In genomic region chr4:136246568-136246969, GRCm38 (mm10) we compare ENCODE assay signal across 9 mouse cellular contexts. TPM values are rescaled to one million over a fixed set of nuclear protein-coding genes. Genes with fewer than 3 reads are reported as not detected.
DNase-seq lines count a peak whose midpoint lies in the region; ATAC-seq and TF ChIP-seq lines count a peak whose summit lies in the region.
"Had no signal": no experiment of that assay in that cellular context is flagged by ENCODE, and none has a peak within 500 bp of the region (broad histone marks: within the 10 kb centered on the region; RNA-seq: fewer than 3 reads in every experiment).

No protein-coding gene starts in this region.

- ATAC-seq in embryonic facial prominence, embryonic 12.5 days (ENCODE audit: insufficient number of reproducible peaks, insufficient read depth, low FRiP score, low TSS enrichment) = no peak
- ATAC-seq in limb, embryonic 11.5 days (ENCODE audit: insufficient number of reproducible peaks, low FRiP score, low TSS enrichment, low read depth) = no peak
- ATAC-seq in neural tube, embryonic 11.5 days (ENCODE audit: insufficient read depth, low FRiP score, low TSS enrichment) = no peak

- 23% methylated on average over 12 of the region's 12 CpGs for WGBS in kidney, adult 2 months
- WGBS in embryonic facial prominence, embryonic 12.5 days = 4% methylated on average over 12 of the region's 12 CpGs
- WGBS in limb, embryonic 11.5 days = 2% methylated on average over 12 of the region's 12 CpGs
- 1% methylated on average over 12 of the region's 12 CpGs for WGBS in neural tube, embryonic 11.5 days

- H3K9me3 ChIP-seq in embryonic facial prominence, embryonic 12.5 days = no peaks in the 10 kb centered on the region
- no peaks in the 10 kb centered on the region for H3K9me3 ChIP-seq in limb, embryonic 11.5 days (ENCODE audit: control insufficient read depth, low read length)
- no peaks in the 10 kb centered on the region for H3K9me3 ChIP-seq in neural tube, embryonic 11.5 days (ENCODE audit: control insufficient read depth, low read length)

- no peaks in the 10 kb centered on the region for H3K27me3 ChIP-seq in kidney, adult 2 months (replicated peaks; ENCODE audit: control insufficient read depth, insufficient read depth, low read length)
- peaks cover 79% of the 10 kb centered on the region for H3K27me3 ChIP-seq in embryonic facial prominence, embryonic 12.5 days
- H3K27me3 ChIP-seq in limb, embryonic 11.5 days (ENCODE audit: control insufficient read depth, insufficient read depth, low read length) = peaks cover 55% of the 10 kb centered on the region
- peaks cover 43% of the 10 kb centered on the region for H3K27me3 ChIP-seq in neural tube, embryonic 11.5 days (ENCODE audit: control insufficient read depth, insufficient read depth, low read length)

- peak overlapping the region; percentile 10; the same call in 1 of the 2 replicates for H3K9ac ChIP-seq in embryonic facial prominence, embryonic 12.5 days
- no peak overlapping the region for H3K9ac ChIP-seq in limb, embryonic 11.5 days (ENCODE audit: low read length)
- no peak overlapping the region for H3K9ac ChIP-seq in neural tube, embryonic 11.5 days (ENCODE audit: low read length)

- H3K36me3 ChIP-seq in kidney, adult 2 months (ENCODE audit: control insufficient read depth, insufficient read depth, low read length) = no peaks in the 10 kb centered on the region
- H3K36me3 ChIP-seq in embryonic facial prominence, embryonic 12.5 days = peaks cover 16% of the 10 kb centered on the region
- no peaks in the 10 kb centered on the region for H3K36me3 ChIP-seq in limb, embryonic 11.5 days (ENCODE audit: control insufficient read depth, insufficient read depth, low read length)
- 0 out of 2 replicates have a peak, but pooled peaks cover 2% of the 10 kb centered on the region for H3K36me3 ChIP-seq in neural tube, embryonic 11.5 days (ENCODE audit: control insufficient read depth, insufficient read depth, low read length)

- no peak for TF ChIP-seq CTCF in kidney, adult 2 months (conservative IDR thresholded peaks at IDR 0.05; ENCODE audit: insufficient read depth, insufficient read length, low read depth, low read length)

- H3K4me3 ChIP-seq in kidney, adult 2 months (ENCODE audit: insufficient read depth, low read depth, low read length) = no peak overlapping the region
- no peak overlapping the region for H3K4me3 ChIP-seq in embryonic facial prominence, embryonic 12.5 days
- H3K4me3 ChIP-seq in limb, embryonic 11.5 days (ENCODE audit: low read depth, low read length) = no peak overlapping the region
- H3K4me3 ChIP-seq in neural tube, embryonic 11.5 days (ENCODE audit: low read depth, low read length) = no peak overlapping the region

- peak overlapping the region; percentile 6; the same call in 1 of the 2 replicates for H3K4me2 ChIP-seq in embryonic facial prominence, embryonic 12.5 days (replicated peaks)
- peak overlapping the region; percentile 94; the same call in 1 of the 2 replicates for H3K4me2 ChIP-seq in limb, embryonic 11.5 days (ENCODE audit: low read depth, severe bottlenecking)
- H3K4me2 ChIP-seq in neural tube, embryonic 11.5 days (ENCODE audit: low read depth) = peak overlapping the region; percentile 90

- peaks cover 15% of the 10 kb centered on the region; the same call in 1 of the 2 replicates for H3K4me1 ChIP-seq in kidney, adult 2 months (ENCODE audit: control insufficient read depth, insufficient read depth, low read length)
- H3K4me1 ChIP-seq in embryonic facial prominence, embryonic 12.5 days = peaks cover 33% of the 10 kb centered on the region
- peaks cover 36% of the 10 kb centered on the region for H3K4me1 ChIP-seq in limb, embryonic 11.5 days (ENCODE audit: control insufficient read depth, insufficient read depth, low read length)
- peaks cover 31% of the 10 kb centered on the region for H3K4me1 ChIP-seq in neural tube, embryonic 11.5 days (ENCODE audit: control insufficient read depth, insufficient read depth, low read length)

- DNase-seq in kidney, adult 2 months = peak; percentile 46
- no peak for DNase-seq in kidney, postnatal 10 days
- DNase-seq in limb, embryonic 11.5 days (ENCODE audit: low spot score) = peak; percentile 37
- peak; percentile 53 for DNase-seq in neural tube, embryonic 11.5 days (ENCODE audit: low spot score)
- DNase-seq in frontal cortex, postnatal 36 days (ENCODE audit: low spot score in 2 of 2) = no peak
- DNase-seq in adrenal gland, postnatal 36 days = no peak
- DNase-seq in adrenal gland, adult 2 months = no peak
- DNase-seq: gastrocnemius, postnatal 10 days had no signal

- TF ChIP-seq POLR2A in kidney, adult 2 months (IDR thresholded peaks at IDR 0.05; ENCODE audit: low read depth, low read length) = no peak

- H3K27ac ChIP-seq in kidney, adult 2 months (ENCODE audit: insufficient read depth, low read depth, low read length) = no peak overlapping the region
- no peak overlapping the region for H3K27ac ChIP-seq in embryonic facial prominence, embryonic 12.5 days
- H3K27ac ChIP-seq in limb, embryonic 11.5 days (replicated peaks; ENCODE audit: low read depth, low read length) = no peak overlapping the region
- H3K27ac ChIP-seq in neural tube, embryonic 11.5 days (ENCODE audit: low read depth, low read length) = no peak overlapping the region

RNA-seq across cellular contexts. Expression of gene Tcea3, which starts 1.0 kb away (rescaled TPM):
- 29.9 and 50.8 TPM in 2 replicates for polyA plus RNA-seq in kidney, adult 2 months (2012; rRNA removed)
- polyA plus RNA-seq in embryonic facial prominence, embryonic 12.5 days (2016; fragmentation: Nextera tagmentation; extraction: Ambion mirVana) = 2.9 and 4.1 TPM in 2 replicates
- 3.1 and 3.8 TPM in 2 replicates for polyA plus RNA-seq in limb, embryonic 11.5 days (2014; fragmentation: Nextera tagmentation; extraction: Ambion mirVana)
- polyA plus RNA-seq in neural tube, embryonic 11.5 days (2014; fragmentation: Nextera tagmentation; extraction: Ambion mirVana) = 6.5 and 7.4 TPM in 2 replicates
- 1 to 10 TPM; 2.7 to 2.8 TPM for total RNA-seq in adrenal gland, postnatal 36 days (2021)
- total RNA-seq in adrenal gland, adult 2 months (2021) = 1 to 10 TPM; 1.7 to 2.7 TPM
- 0.13 and 0.54 TPM in 2 replicates for polyA plus RNA-seq in adrenal gland, adult 2 months (2012; rRNA removed)

RNA-seq across cellular contexts. Expression of gene Zfp46, which starts 37.9 kb away (rescaled TPM):
- polyA plus RNA-seq in kidney, adult 2 months (2012; rRNA removed) = 10.7 and 10.9 TPM in 2 replicates
- polyA plus RNA-seq in embryonic facial prominence, embryonic 12.5 days (2016; fragmentation: Nextera tagmentation; extraction: Ambion mirVana) = 28.5 and 28.8 TPM in 2 replicates
- polyA plus RNA-seq in limb, embryonic 11.5 days (2014; fragmentation: Nextera tagmentation; extraction: Ambion mirVana) = 25.3 and 26.0 TPM in 2 replicates
- polyA plus RNA-seq in neural tube, embryonic 11.5 days (2014; fragmentation: Nextera tagmentation; extraction: Ambion mirVana) = 34.2 and 34.4 TPM in 2 replicates
- total RNA-seq in adrenal gland, postnatal 36 days (2021) = 10 to 100 TPM; 17.0 to 21.4 TPM
- total RNA-seq in adrenal gland, adult 2 months (2021) = 10 to 100 TPM; 17.2 to 17.3 TPM
- polyA plus RNA-seq in adrenal gland, adult 2 months (2012; rRNA removed) = 10.4 and 11.2 TPM in 2 replicates

RNA-seq across cellular contexts. Expression of gene Asap3, which starts 40.4 kb away (rescaled TPM):
- 5.7 and 7.0 TPM in 2 replicates for polyA plus RNA-seq in kidney, adult 2 months (2012; rRNA removed)
- polyA plus RNA-seq in embryonic facial prominence, embryonic 12.5 days (2016; fragmentation: Nextera tagmentation; extraction: Ambion mirVana) = 13.1 and 13.3 TPM in 2 replicates
- 3.0 and 3.2 TPM in 2 replicates for polyA plus RNA-seq in limb, embryonic 11.5 days (2014; fragmentation: Nextera tagmentation; extraction: Ambion mirVana)
- polyA plus RNA-seq in neural tube, embryonic 11.5 days (2014; fragmentation: Nextera tagmentation; extraction: Ambion mirVana) = 6.9 and 7.5 TPM in 2 replicates
- total RNA-seq in adrenal gland, postnatal 36 days (2021) = 1 to 10 TPM; 1.7 to 2.1 TPM
- total RNA-seq in adrenal gland, adult 2 months (2021) = 1 to 10 TPM; 1.4 to 3.6 TPM
- polyA plus RNA-seq in adrenal gland, adult 2 months (2012; rRNA removed) = 3.2 and 4.2 TPM in 2 replicates

Comparison
In these comparisons a context has a peak if more than half of its experiments do, and no peak if none do; other contexts are left out.
1. DNase-seq: peak in kidney, adult 2 months (single experiment), limb, embryonic 11.5 days (single experiment) and neural tube, embryonic 11.5 days (single experiment); none in kidney, postnatal 10 days (single experiment), frontal cortex, postnatal 36 days (0 of 2), adrenal gland, postnatal 36 days (0 of 2) and adrenal gland, adult 2 months (single experiment).
2. H3K4me2 ChIP-seq: peak in every context shown above with its lines; median percentile 94 in limb, embryonic 11.5 days; 90 in neural tube, embryonic 11.5 days; 6 in embryonic facial prominence, embryonic 12.5 days.